Mouse (Mus musculus) spleen, embryonic (tissue): ENCODE data around the gene Cbln3.

ENCODE experiments used
- CTCF ChIA-PET: fragments of 350-600 bp; sonication (Branson Sonifier 250); formaldehyde crosslinking; loops from one replicate; lab custom pipeline; 2022; lab: Charles Lee

The Cbln3 gene

GRCm38 (mm10) chr14:55882171-55882641 is 2.0 kb downstream of the Cbln3 start:
- CTCF ChIA-PET: interaction anchor here (0.9 to 1.0 kb wide), 3 partner anchors 17 to 37 kb away, joined by 3 to 10 read pairs (median 3); partner anchors contain the start of gene Sdr39u1

GRCm38 (mm10) chr14:55880982-55881381 is 3.2 kb downstream of the Cbln3 start:
- CTCF ChIA-PET: interaction anchor here (0.9 kb wide), 1 partner anchor 38 kb away, joined by 10 read pairs; no protein-coding TSS in a partner anchor

- CTCF ChIA-PET: interaction anchor here (0.6 kb wide), 1 partner anchor 32 kb away, joined by 4 read pairs; no protein-coding TSS in a partner anchor
Measured at GRCm38 (mm10) chr14:55879623-55880022, 4.6 kb downstream of the Cbln3 start.

GRCm38 (mm10) chr14:55878316-55878940 is 5.8 kb downstream of the Cbln3 start:
- CTCF ChIA-PET: interaction anchor here (0.9 kb wide), 1 partner anchor 11 kb away, joined by 3 read pairs; no protein-coding TSS in a partner anchor

GRCm38 (mm10) chr14:55877469-55878315 is 6.5 kb downstream of the Cbln3 start:
- CTCF ChIA-PET: interaction anchor here (0.9 kb wide), 1 partner anchor 11 kb away, joined by 3 read pairs; no protein-coding TSS in a partner anchor

- CTCF ChIA-PET: interaction anchor here (0.6 to 1.6 kb wide), 4 partner anchors 11 to 44 kb away, joined by 3 to 7 read pairs (median 5); partner anchors contain the start of genes Khnyn and Nynrin
Measured at GRCm38 (mm10) chr14:55873714-55874683, 10.2 kb downstream of the Cbln3 start.

GRCm38 (mm10) chr14:55873242-55873713 is 10.9 kb downstream of the Cbln3 start:
- CTCF ChIA-PET: interaction anchor here (0.6 to 1.6 kb wide), 3 partner anchors 11 to 45 kb away, joined by 3 to 7 read pairs (median 3); partner anchors contain the start of genes Khnyn and Nynrin

GRCm38 (mm10) chr14:55872551-55872950 is 11.6 kb downstream of the Cbln3 start:
- CTCF ChIA-PET: no interaction called here

GRCm38 (mm10) chr14:55872039-55872438 is 12.2 kb downstream of the Cbln3 start:
- CTCF ChIA-PET: no interaction called here

GRCm38 (mm10) chr14:55869538-55869937 is 14.7 kb downstream of the Cbln3 start:
- CTCF ChIA-PET: no interaction called here

- CTCF ChIA-PET: interaction anchor here (0.7 kb wide), 1 partner anchor 14 kb away, joined by 9 read pairs; no protein-coding TSS in a partner anchor
Measured at GRCm38 (mm10) chr14:55868230-55869026, 15.8 kb downstream of the Cbln3 start.

- CTCF ChIA-PET: interaction anchor here (0.5 to 1.2 kb wide), 2 partner anchors 53 to 872 kb away, joined by 4 to 14 read pairs; partner anchors contain the start of gene Myh7
Measured at GRCm38 (mm10) chr14:55866962-55867361, 17.2 kb downstream of the Cbln3 start.

- CTCF ChIA-PET: interaction anchor here (0.8 kb wide), 1 partner anchor 11 kb away, joined by 3 read pairs; no protein-coding TSS in a partner anchor
Measured at GRCm38 (mm10) chr14:55863773-55864172, 20.4 kb downstream of the Cbln3 start.

GRCm38 (mm10) chr14:55862970-55863369 is 21.2 kb downstream of the Cbln3 start:
- CTCF ChIA-PET: no interaction called here

- CTCF ChIA-PET: no interaction called here
Measured at GRCm38 (mm10) chr14:55862186-55862585, 22.0 kb downstream of the Cbln3 start.

GRCm38 (mm10) chr14:55857588-55857987 is 26.6 kb downstream of the Cbln3 start:
- CTCF ChIA-PET: no interaction called here

- CTCF ChIA-PET: no interaction called here
Measured at GRCm38 (mm10) chr14:55855101-55855561, 29.1 kb downstream of the Cbln3 start.

- CTCF ChIA-PET: interaction anchor here (0.6 kb wide), 1 partner anchor 13 kb away, joined by 9 read pairs; no protein-coding TSS in a partner anchor
Measured at GRCm38 (mm10) chr14:55854406-55855100, 29.6 kb downstream of the Cbln3 start.
